Mouse (Mus musculus): ENCODE data around the gene Ewsr1. TPM values are rescaled to one million over a fixed set of nuclear protein-coding genes. Genes with fewer than 3 reads are reported as not detected.
A peak's percentile ranks its signal among the peaks of the same experiment; 100 is the strongest.

Ewsr1 gene
- 10 to 100 TPM; 68.9 to 74.1 TPM for total RNA-seq (2021)
- long read RNA-seq, experiment 1, transcript Ewsr1-203 (17 exons, 2,588 nt): major isoform, 62 of 105 reads
- long read RNA-seq, experiment 1, partial matches to known transcripts: 19 of 105 reads
- long read RNA-seq, experiment 1, other reads (novel, unspliced or antisense): 22 of 105 reads
- long read RNA-seq, experiment 2, transcript Ewsr1-203 (17 exons, 2,588 nt): major isoform, 62 of 125 reads
- long read RNA-seq, experiment 2, partial matches to known transcripts: 15 of 125 reads
- long read RNA-seq, experiment 2, other reads (novel, unspliced or antisense): 46 of 125 reads

- DNase-seq (ENCODE audit: low spot score): peak; percentile 98
Observed at GRCm38 (mm10) chr11:5098736-5099542, at the start of gene Ewsr1, which contains the start of gene Rhbdd3. Ewsr1 (minus strand) TSS chr11:5099266. Rhbdd3 (plus strand) TSS chr11:5098926.

DNA sequence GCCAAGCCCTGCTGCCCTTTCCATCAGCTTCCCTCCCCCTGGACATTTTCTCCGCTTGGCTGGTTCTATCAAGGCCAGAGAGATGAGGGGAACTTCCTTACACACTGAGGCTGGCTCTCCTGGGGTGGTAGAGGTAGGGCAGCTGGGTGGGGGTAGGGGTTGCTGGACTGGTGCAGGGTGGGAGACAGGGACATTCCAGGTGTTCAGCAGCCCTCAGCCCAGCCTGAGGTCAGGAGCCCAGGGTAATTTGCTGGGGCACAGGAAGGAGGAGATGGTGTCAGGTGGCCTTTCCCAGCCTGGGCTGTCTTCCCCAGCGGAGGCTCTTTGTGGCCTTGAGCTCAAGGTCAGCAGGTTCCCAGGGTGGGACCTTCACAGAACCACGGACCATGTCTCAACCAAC lies 46.5 kb upstream of the Ewsr1 start:
- DNase-seq (ENCODE audit: low spot score): no peak

GRCm38 (mm10) chr11:5141965-5142364 lies 42.9 kb upstream of the Ewsr1 start:
- no peak for DNase-seq (ENCODE audit: low spot score)

- DNase-seq (ENCODE audit: low spot score): no peak
Observed at GRCm38 (mm10) chr11:5141252-5141651, 42.2 kb upstream of the Ewsr1 start.

DNA sequence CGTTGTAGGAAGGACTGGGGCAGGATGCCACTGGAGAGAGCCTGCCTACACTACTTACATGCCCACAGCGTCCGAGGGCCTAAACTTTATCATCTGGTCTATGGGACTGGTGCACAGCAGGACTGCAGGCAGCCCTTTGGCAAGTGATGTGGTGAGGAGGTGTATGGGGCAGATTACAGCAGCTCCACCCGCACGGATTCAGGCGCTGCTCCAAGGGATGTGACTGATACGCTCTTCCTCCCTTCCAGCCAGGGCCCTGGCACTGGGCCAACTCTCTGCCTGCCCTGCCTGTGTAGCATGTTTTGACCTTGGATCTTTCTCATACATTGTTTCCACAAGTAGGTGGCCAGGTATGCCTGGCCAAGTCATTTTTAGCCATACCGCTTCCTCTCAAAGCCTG lies 41.6 kb upstream of the Ewsr1 start:
- peak; percentile 72 for DNase-seq (ENCODE audit: low spot score)

GRCm38 (mm10) chr11:5139372-5139771 lies 40.3 kb upstream of the Ewsr1 start:
- no peak for DNase-seq (ENCODE audit: low spot score)

- DNase-seq (ENCODE audit: low spot score): no peak
Observed at GRCm38 (mm10) chr11:5138642-5139041, 39.6 kb upstream of the Ewsr1 start.

- DNase-seq (ENCODE audit: low spot score): no peak
Observed at GRCm38 (mm10) chr11:5135914-5136313, 36.8 kb upstream of the Ewsr1 start.

DNA sequence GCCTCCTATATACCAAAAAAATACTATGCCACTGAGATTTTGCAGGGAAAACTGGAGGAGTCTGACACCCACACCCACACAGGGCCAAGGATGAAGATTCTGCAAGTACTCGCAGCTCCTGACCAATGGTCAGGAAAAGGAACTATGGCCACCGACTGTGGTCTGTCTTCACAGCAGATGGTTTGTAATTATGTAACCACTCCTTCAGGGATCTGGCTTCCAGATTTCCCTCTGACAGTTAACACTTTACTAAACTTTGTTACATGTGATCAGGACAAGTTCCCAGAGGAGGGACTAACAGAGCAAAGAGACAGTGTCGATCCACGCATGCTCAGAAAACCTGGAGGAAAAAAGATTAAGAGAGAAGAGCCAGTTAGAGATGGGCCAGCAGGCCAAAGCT lies 33.7 kb upstream of the Ewsr1 start:
- no peak for DNase-seq (ENCODE audit: low spot score)

DNA sequence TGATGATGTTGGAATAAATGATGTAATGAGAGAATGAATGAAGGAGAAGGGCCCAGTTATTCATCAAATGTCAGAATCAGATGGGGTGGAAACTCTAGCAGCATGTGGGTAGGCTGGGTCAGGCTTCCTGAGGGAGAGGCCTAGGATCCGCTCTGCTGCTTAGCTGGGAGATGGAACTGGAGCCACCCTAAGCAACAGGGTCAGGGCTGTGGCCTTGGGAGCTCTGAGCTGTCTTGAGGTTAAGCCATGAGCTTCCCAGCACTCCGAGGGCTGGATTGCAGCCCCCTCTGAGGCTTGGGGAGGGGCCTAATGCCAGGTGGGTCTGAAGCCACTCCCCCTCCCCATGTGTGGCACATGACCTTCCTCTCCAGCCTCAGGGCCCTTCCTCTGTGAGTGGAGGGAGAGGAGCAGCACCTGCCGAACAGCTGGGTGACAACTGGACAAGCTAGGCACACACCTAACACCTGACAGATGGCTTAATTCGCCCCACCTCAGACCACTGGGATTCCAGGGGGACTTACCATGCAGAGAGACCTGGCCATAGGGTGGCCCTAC lies 31.1 kb upstream of the Ewsr1 start:
- DNase-seq (ENCODE audit: low spot score): no peak

GRCm38 (mm10) chr11:5129035-5129480 lies 30.0 kb upstream of the Ewsr1 start:
- no peak for DNase-seq (ENCODE audit: low spot score)

DNA sequence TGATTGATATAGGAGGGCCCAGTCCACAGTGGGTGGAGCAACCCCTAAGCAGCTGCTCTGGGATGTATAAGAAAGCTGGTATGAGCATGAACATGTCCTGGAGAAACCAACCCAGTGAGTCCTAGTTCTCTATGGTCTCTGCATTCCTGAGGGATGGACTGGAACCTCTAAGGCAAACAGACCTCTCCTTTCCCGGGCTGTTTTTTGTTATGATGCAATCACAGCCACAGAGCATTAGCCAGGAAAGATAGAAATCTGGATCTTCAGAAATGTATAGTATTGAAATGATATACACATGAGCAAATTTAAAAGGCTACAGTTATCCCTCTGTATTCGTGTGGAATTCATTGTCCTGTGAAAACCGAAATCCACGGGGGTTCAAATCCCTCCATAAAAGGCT lies 26.6 kb upstream of the Ewsr1 start:
- DNase-seq (ENCODE audit: low spot score): no peak

GRCm38 (mm10) chr11:5114931-5115581 lies 16.0 kb upstream of the Ewsr1 start:
- DNase-seq (ENCODE audit: low spot score): peak; percentile 89

- DNase-seq (ENCODE audit: low spot score): no peak
Observed at GRCm38 (mm10) chr11:5113645-5114044, 14.6 kb upstream of the Ewsr1 start.

DNA sequence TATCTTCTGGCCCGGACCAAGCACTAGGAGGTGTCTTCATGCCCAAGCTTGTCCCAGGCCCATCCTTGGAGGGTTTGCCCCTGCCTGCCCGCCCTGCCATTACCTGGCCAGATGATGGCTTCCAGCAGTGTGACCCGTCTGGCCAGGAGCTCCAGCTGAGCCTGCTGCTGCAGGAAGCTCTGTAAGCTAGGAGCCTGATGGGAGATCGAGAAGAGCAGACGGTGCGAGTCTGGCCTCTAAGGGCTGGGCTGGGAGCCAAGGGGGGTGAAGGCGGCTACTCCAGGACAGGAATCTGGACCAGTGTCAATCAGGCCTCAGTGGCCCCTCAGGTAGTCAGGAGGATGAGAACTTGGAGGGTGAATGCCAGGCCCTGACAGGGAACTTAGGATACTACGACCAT lies 10.4 kb upstream of the Ewsr1 start:
- no peak for DNase-seq (ENCODE audit: low spot score)

DNA sequence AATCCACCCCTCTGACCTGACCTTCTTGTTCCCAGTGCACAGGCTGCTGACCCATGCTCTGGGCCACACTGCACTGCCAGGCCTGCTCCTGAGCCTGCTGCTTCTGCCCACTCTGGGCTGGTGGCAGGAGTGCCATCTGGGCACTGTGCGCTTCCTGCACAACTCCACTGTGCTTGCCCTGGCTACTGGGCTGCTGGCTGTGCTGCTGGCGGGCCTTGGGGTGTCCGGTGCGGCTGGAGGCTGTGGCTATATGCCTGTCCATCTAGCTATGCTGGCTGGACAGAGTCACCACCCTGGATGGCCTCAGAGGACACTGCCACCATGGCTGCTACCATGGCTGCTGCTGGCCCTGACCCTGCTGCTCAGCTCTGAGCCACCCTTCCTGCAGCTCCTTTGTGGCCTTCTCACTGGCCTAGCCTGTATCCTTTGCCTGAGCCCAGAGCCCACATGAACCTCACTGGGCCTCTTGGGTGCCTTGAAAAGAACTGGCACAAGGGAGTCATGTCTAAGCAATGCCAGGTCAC lies 5.0 kb upstream of the Ewsr1 start:
- no peak for DNase-seq (ENCODE audit: low spot score)

DNA sequence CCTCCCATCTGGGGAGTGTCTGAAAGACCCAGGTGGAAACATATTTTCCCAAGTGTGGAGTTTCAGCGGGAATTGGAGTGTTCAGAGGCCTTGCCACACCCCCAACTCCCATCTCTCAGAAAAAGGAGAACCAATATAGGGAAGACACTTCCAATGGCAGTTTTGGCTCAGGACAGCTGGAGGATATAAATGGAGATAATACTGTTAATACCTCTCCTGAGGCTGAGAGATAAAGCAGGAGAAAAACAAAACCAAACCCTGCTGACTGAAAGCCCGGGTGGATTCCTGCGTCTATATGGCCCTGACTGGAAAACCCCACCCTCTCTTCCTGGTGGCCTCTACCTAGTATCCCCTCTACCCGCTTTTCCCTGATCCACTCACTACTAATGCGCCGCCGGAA lies 3.3 kb upstream of the Ewsr1 start:
- DNase-seq (ENCODE audit: low spot score): no peak

DNA sequence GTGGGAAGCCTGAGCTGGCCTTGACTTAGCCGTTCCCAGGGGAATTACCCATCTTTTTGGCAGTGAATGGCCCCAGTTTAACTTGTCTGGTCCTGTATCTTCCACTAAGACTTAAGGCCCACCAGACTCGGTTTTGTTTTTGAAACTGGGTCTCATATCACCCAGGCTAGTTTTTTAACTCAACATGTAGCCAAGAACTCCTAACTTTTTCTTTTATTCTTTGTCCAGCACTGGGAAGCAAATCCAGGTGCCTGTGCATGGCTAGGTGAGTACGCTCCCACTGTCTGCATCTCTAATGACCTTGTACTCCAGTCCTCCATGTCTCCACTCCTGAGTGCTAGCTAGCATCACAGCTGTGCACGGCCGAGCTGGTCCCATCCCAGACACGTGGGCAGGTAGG lies 2.6 kb upstream of the Ewsr1 start:
- no peak for DNase-seq (ENCODE audit: low spot score)

- DNase-seq (ENCODE audit: low spot score): no peak
Observed at GRCm38 (mm10) chr11:5100801-5101200, 1.7 kb upstream of the Ewsr1 start.

DNA sequence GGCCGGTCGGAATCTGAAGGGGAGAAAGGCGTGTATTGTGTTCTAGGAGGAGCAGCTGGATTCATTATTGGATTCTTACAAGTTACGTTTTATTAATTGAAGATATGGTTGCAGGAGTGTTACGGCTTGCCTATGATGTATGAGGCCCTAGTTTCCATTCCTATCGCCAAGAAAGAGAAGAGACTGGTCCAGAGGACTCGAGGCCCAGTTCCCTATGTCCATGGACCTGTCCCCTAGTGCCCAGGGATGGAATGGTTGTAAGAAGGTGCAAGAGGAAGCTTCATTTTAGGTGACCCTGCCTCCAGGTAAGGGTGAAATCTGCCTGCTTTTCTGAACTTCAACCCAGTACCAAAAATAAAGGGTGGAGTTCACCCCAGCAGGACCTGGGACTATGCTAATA lies 1.2 kb upstream of the Ewsr1 start:
- no peak for DNase-seq (ENCODE audit: low spot score)

DNA sequence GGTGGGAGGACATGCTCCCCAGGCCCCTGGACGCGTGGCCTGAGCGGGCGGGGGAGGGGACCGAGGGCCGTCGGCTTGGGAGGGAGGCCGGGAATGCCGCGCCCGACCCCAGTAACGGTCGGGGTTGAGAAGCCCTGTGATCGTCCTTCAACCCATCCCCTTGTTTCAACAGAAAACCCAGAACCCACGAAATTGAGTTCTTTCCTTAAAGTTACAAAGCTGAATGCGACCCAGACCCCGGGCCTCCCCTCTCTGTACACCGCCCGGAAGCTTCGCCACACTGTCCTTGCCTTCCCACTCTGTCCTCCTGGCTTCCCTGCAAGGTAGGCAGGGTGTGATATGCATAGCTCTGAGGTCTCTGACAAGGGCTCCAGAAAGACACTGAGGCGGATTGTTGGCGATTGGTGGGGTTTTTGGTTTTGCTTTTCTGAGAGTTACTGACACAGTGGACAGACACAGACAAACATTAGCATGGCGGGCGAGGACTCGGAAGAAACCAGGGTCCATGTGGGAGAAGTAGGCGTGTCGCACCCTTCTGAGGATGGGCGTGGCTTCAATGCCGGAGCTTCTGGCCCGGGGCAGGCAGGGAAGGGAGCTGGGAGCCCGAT lies 614 bp upstream of the Ewsr1 start:
- peak; percentile 86 for DNase-seq (ENCODE audit: low spot score)

All from gastrocnemius, adult 18-20 months (tissue).